Mouse (Mus musculus): ENCODE measurements around the gene Slc39a2. TPM values are rescaled to one million over a fixed set of nuclear protein-coding genes. Genes with fewer than 3 reads are reported as not detected.
A peak's percentile ranks its signal among the peaks of the same experiment; 100 is the strongest.

Gene Slc39a2
- polyA plus RNA-seq, 1 experiment from 2014 or later, result 1.1 TPM

DNA sequence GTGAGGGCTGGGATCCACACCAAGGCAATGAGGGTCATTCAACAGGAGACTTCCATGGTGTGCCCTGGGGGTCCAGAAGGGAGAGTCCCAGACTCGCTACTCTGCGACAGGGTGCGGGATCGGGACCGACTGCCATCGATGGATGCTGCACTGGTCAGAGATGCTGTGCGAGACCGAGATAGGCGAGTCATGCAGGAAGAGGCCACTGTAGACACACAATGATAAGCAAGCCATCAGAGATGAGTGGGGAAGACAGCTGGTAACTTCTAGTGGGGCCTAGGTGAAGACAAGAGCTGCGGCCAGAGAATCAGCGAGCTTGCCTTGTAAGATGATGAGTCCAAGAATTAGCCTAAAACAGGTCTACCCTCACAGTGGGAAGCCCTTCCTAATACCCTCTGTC is 13.4 kb downstream of the Slc39a2 start:
- no peak for TF ChIP-seq EP300 (optimal IDR thresholded peaks at IDR 0.05)
- no peak for TF ChIP-seq CTCF (IDR thresholded peaks at IDR 0.05; ENCODE audit: low read depth)
- H3K27me3 ChIP-seq (ENCODE audit: control insufficient read depth, insufficient read depth, low read length), result no peaks in the 10 kb centered on the region
- ATAC-seq (ENCODE audit: low FRiP score, low TSS enrichment) (no peak), DNase-seq (ENCODE audit: low spot score) (no peak)
- no peaks in the 10 kb centered on the region for H3K4me1 ChIP-seq (replicated peaks; ENCODE audit: control insufficient read depth, insufficient read depth)
- no peak overlapping the region for H3K27ac ChIP-seq (replicated peaks)
- no peak overlapping the region for H3K4me3 ChIP-seq (ENCODE audit: low read depth, low read length)
- 91% methylated on average over 11 of the region's 11 CpGs for WGBS
- H3K36me3 ChIP-seq (ENCODE audit: control insufficient read depth, insufficient read depth, low read length), result peaks cover 14% of the 10 kb centered on the region
- no peak overlapping the region for H3K4me2 ChIP-seq (replicated peaks; ENCODE audit: low read depth)
- no peaks in the 10 kb centered on the region for H3K9me3 ChIP-seq (ENCODE audit: control insufficient read depth, low read length)
- H3K9ac ChIP-seq (ENCODE audit: low read length), result no peak overlapping the region

DNA sequence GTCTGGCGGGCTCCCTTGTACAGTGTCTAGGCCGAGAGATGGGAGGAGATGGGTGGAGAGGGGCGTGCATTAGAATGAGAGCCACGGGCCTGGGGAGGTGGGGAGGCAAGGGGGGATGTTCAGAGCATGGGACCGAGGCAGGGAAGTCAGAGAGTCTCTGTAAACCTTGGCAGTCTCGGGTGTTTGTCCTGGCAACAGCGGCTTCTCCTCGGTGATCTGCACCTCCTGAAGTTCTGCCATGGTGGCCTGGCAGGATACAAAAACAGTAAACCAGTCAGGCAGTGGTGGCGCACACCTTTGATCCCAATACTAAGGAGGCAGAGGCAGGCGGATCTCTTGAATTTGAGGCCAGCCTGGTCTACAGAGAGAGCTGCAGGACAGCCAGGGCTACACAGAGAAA is 18.6 kb downstream of the Slc39a2 start:
- Histone ChIP-seq H3K4me3 (ENCODE audit: low read depth, low read length) (no peak overlapping the region), H3K36me3 (ENCODE audit: control insufficient read depth, insufficient read depth, low read length) (peaks cover 10% of the 10 kb centered on the region), H3K4me2 (replicated peaks; ENCODE audit: low read depth) (no peak overlapping the region), H3K9ac (ENCODE audit: low read length) (no peak overlapping the region), H3K27me3 (ENCODE audit: control insufficient read depth, insufficient read depth, low read length) (no peaks in the 10 kb centered on the region), H3K27ac (replicated peaks) (no peak overlapping the region), H3K4me1 (replicated peaks; ENCODE audit: control insufficient read depth, insufficient read depth) (peaks cover 4% of the 10 kb centered on the region; the same call in 1 of the 2 replicates), H3K9me3 (ENCODE audit: control insufficient read depth, low read length) (no peaks in the 10 kb centered on the region)
- TF ChIP-seq CTCF (IDR thresholded peaks at IDR 0.05; ENCODE audit: low read depth) (no peak), EP300 (optimal IDR thresholded peaks at IDR 0.05) (no peak)
- DNase-seq (ENCODE audit: low spot score) (no peak), ATAC-seq (ENCODE audit: low FRiP score, low TSS enrichment) (no peak)
- WGBS, result 89% methylated on average over 10 of the region's 10 CpGs

DNA sequence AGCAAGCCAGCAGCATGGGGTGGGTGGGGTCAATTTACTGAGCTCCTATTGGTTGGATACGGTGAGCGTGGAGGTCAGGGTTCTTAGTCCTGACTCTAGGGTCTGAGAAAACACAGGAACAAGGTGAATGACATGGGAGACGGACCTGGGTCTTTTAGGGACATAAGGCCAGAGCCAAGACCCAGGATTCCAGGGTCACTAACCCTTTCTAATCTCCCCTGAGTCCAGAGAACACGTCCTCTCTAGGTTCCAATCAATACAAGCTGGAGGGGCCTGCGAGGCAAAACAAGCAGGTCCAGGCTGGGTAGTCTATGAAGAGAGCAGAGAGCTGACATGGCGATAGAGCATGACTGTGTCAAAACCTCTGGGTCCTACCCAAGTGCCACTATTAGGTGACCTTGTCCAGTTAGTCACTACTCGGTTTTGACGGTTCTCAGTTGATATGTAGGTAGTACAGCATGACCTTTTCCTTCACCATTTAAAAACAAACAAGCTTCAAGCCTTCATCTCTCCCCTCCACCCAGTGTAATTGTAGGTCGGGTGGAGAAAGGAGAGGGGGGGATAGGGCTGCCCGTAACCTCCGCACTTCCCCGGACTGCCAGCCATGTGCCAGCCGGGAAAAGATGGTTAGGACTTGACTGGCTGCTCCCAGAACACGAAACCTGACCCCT is 19.8 kb downstream of the Slc39a2 start:
- H3K27me3 ChIP-seq (ENCODE audit: control insufficient read depth, insufficient read depth, low read length), result no peaks in the 10 kb centered on the region

DNA sequence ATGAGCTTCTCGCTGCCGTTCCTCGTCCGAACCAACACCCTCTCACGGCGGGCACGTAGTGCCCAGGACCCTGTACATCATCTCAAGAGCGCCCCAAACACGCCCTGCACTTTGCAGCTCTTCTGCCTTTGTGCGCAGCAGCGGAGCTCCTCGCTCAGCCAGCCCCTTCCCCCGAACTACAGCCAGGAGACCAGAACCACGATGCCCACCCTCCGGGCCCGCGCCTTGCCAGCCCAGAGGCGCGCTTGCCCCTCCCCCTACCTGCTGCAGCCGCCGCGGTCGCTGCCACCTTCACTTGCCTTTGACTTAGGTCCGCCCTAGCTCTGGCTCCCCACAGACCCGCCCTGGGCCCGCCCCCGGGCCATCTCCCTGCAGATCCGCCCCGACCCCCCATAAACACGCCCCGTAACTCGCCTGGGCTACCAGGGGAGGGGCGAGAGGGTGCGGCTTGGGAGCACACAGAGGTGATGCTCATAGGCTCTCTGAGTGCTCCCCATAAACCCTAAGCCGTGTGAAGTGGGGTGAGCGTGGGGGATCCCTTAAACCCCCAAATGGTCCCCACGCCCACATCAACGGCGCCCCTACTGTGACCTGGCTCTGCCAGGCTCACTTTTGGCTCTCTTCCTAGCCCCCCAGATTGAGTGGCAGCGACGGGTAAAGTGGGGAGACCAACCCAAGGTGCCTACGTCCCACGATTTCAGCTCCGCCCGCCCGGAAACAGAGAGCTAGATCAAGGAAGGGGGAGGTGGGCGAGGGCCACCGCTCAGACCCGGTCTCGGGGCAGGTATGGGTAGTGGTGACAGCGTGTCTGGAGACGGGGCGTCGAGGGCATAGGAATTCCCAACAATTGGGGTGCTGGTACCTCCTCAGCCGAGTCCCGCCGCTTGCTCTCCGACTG is 20.6 kb downstream of the Slc39a2 start:
- Histone ChIP-seq H3K9me3 (ENCODE audit: control insufficient read depth, low read length) (no peaks in the 10 kb centered on the region), H3K27me3 (ENCODE audit: control insufficient read depth, insufficient read depth, low read length) (no peaks in the 10 kb centered on the region), H3K36me3 (ENCODE audit: control insufficient read depth, insufficient read depth, low read length) (peaks cover 7% of the 10 kb centered on the region), H3K4me1 (replicated peaks; ENCODE audit: control insufficient read depth, insufficient read depth) (peaks cover 4% of the 10 kb centered on the region; the same call in 1 of the 2 replicates), H3K4me2 (replicated peaks; ENCODE audit: low read depth) (peak overlapping the region; percentile 96), H3K9ac (ENCODE audit: low read length) (peak overlapping the region; percentile 88), H3K27ac (replicated peaks) (peak overlapping the region; percentile 95), H3K4me3 (ENCODE audit: low read depth, low read length) (peak overlapping the region; percentile 62)
- WGBS, result under 1% methylated on average over 54 of the region's 58 CpGs
- TF ChIP-seq EP300 (optimal IDR thresholded peaks at IDR 0.05) (peak; percentile 2), CTCF (IDR thresholded peaks at IDR 0.05; ENCODE audit: low read depth) (no peak)
- DNase-seq (ENCODE audit: low spot score), result peak; percentile 89
- peak; percentile 92 for ATAC-seq (ENCODE audit: low FRiP score, low TSS enrichment)

More for the DNA sequence above, 19.8 kb downstream of the Slc39a2 start:
- H3K4me1 ChIP-seq (replicated peaks; ENCODE audit: control insufficient read depth, insufficient read depth), result peaks cover 4% of the 10 kb centered on the region; the same call in 1 of the 2 replicates
- 14% methylated on average over 14 of the region's 14 CpGs for WGBS
- H3K4me2 ChIP-seq (replicated peaks; ENCODE audit: low read depth), result peak overlapping the region; percentile 96
- H3K9me3 ChIP-seq (ENCODE audit: control insufficient read depth, low read length), result no peaks in the 10 kb centered on the region
- peak overlapping the region; percentile 88 for H3K9ac ChIP-seq (ENCODE audit: low read length)
- DNase-seq (ENCODE audit: low spot score) (no peak), ATAC-seq (ENCODE audit: low FRiP score, low TSS enrichment) (peak; percentile 22)
- TF ChIP-seq CTCF (IDR thresholded peaks at IDR 0.05; ENCODE audit: low read depth) (no peak), EP300 (optimal IDR thresholded peaks at IDR 0.05) (no peak)
- H3K27ac ChIP-seq (replicated peaks), result peak overlapping the region; percentile 95
- H3K4me3 ChIP-seq (ENCODE audit: low read depth, low read length), result peak overlapping the region; percentile 62
- peaks cover 9% of the 10 kb centered on the region for H3K36me3 ChIP-seq (ENCODE audit: control insufficient read depth, insufficient read depth, low read length)

DNA sequence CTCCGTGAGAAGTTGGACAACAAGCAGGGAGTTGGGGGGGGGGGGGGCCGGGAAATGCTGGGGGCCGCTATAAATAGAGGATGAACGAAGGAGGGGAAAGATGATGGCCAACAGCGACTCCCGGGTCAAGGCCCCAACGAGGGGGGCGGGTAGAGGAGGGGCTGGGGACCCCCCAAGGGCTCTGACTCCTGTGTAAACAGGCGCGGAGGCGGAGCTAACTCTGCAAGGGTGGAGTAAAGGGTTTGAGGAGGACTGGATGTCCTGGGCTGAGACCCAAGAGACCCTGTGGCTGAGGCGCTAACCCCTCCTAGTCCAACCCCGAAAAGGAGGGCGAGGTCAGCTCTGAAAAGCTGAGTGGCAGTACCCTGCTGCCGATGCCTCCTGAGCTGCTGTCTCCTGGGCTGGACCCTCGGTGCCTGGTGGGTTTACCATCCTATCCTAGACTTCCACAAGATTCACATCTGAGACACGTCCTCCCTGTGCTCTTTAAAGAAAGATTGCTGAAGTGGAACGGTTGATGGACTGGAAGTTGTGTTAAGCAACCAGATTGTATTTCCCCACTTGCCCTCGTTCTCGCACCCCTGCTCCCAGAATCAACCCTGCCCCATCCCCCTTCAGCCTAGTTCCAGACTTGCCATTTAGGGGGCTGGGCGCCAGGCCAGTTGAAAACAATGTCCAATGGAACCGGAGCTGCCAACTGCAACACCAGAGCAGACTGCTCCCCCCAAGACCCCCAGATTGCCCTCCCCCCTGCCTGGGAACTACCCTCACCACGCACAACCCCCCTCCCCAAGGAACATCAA is 21.5 kb downstream of the Slc39a2 start, which contains the start of gene Ndrg2:
Ndrg2 (minus strand) TSS at position 199 of the 803 bp plus-strand sequence.
- Histone ChIP-seq H3K27me3 (ENCODE audit: control insufficient read depth, insufficient read depth, low read length) (no peaks in the 10 kb centered on the region), H3K4me3 (ENCODE audit: low read depth, low read length) (peak within 1 kb of the TSS; percentile 62), H3K27ac (replicated peaks) (peak within 1 kb of the TSS; percentile 95), H3K4me1 (replicated peaks; ENCODE audit: control insufficient read depth, insufficient read depth) (peaks cover 4% of the 10 kb centered on the region; the same call in 1 of the 2 replicates), H3K36me3 (ENCODE audit: control insufficient read depth, insufficient read depth, low read length) (peaks cover 5% of the 10 kb centered on the region; the same call in 1 of the 2 replicates), H3K4me2 (replicated peaks; ENCODE audit: low read depth) (peak within 1 kb of the TSS; percentile 96), H3K9ac (ENCODE audit: low read length) (peak within 1 kb of the TSS; percentile 88), H3K9me3 (ENCODE audit: control insufficient read depth, low read length) (no peaks in the 10 kb centered on the region)
- DNase-seq (ENCODE audit: low spot score) (peak; percentile 76), ATAC-seq (ENCODE audit: low FRiP score, low TSS enrichment) (peak; percentile 81)
- 2% methylated on average over 22 of the region's 23 CpGs for WGBS
- no peak for TF ChIP-seq CTCF (IDR thresholded peaks at IDR 0.05; ENCODE audit: low read depth)
- no peak for TF ChIP-seq EP300 (optimal IDR thresholded peaks at IDR 0.05)
